Mouse (Mus musculus): Measurements from ENCODE around the gene Smok3b. TPM values are rescaled to one million over a fixed set of nuclear protein-coding genes. Genes with fewer than 3 reads are reported as not detected.
"Not testable (repeated sequence)": the region's sequence is repeated elsewhere in the genome, so short reads cannot be mapped to it uniquely, and the experiment has no call there.

Gene Smok3b
- polyA plus RNA-seq (2015; fragmentation: Nextera tagmentation; extraction: Ambion mirVana): not detected in 2 replicates

GRCm38 (mm10) chr5:138020961-138021479, at the start of gene Smok3b, which contains the start of gene Smok3a:
Smok3b (plus strand) TSS chr5:138021429.
Smok3a (plus strand) TSS chr5:138021261.
- ATAC-seq (replicated peaks; ENCODE audit: insufficient number of reproducible peaks, insufficient read depth, low FRiP score, low read depth); H3K9ac ChIP-seq: not testable (repeated sequence)
- WGBS: 86% methylated on average over 3 of the region's 7 CpGs

GRCm38 (mm10) chr5:137973161-137973560, 48.1 kb upstream of the Smok3b start:
- ATAC-seq (replicated peaks; ENCODE audit: insufficient number of reproducible peaks, insufficient read depth, low FRiP score, low read depth): no peak
- Histone ChIP-seq H3K36me3 (no peaks in the 10 kb centered on the region), H3K4me2 (no peak overlapping the region), H3K4me1 (replicated peaks) (no peaks in the 10 kb centered on the region), H3K9ac (no peak overlapping the region), H3K4me3 (no peak overlapping the region), H3K27ac (no peak overlapping the region), H3K27me3 (no peaks in the 10 kb centered on the region; the same call in 1 of the 2 replicates), H3K9me3 (replicated peaks) (no peaks in the 10 kb centered on the region)
- WGBS: 58% methylated on average over 2 of the region's 2 CpGs

More at GRCm38 (mm10) chr5:138020961-138021479, at the start of gene Smok3b, which contains the start of gene Smok3a:
- H3K9me3 ChIP-seq (replicated peaks); H3K4me3 ChIP-seq; H3K36me3 ChIP-seq; H3K4me1 ChIP-seq (replicated peaks); H3K27ac ChIP-seq; H3K27me3 ChIP-seq; H3K4me2 ChIP-seq: not testable (repeated sequence)

- Histone ChIP-seq H3K9ac (no peak overlapping the region), H3K4me1 (replicated peaks) (no peaks in the 10 kb centered on the region), H3K27me3 (no peaks in the 10 kb centered on the region; the same call in 1 of the 2 replicates), H3K36me3 (no peaks in the 10 kb centered on the region), H3K9me3 (replicated peaks) (no peaks in the 10 kb centered on the region), H3K4me3 (no peak overlapping the region), H3K27ac (no peak overlapping the region), H3K4me2 (no peak overlapping the region)
- no peak for ATAC-seq (replicated peaks; ENCODE audit: insufficient number of reproducible peaks, insufficient read depth, low FRiP score, low read depth)
- WGBS: 45% methylated on average over 3 of the region's 3 CpGs
Observed at GRCm38 (mm10) chr5:137973738-137974137, 47.5 kb upstream of the Smok3b start.

DNA sequence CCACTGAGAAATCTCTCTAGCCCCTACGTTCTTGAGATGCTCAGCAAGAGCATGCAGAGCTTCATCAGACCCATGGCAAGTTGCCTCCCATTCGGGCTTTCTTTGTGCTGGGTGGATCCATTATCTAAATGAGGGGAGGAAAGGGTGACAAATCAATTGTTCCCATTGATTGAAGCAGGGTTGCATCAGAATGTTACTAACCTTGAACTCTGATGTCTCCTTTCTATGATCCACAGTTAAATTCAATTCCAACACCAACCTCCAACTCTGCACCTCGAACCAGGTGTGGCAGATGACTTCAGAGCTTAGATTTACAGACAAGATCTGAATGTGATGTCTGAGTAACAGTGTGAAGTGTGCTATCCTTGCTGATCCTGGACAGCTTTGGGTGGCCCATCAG, 46.5 kb upstream of the Smok3b start:
- no peaks in the 10 kb centered on the region for H3K36me3 ChIP-seq
- WGBS: 59% methylated on average over 3 of the region's 3 CpGs
- ATAC-seq (replicated peaks; ENCODE audit: insufficient number of reproducible peaks, insufficient read depth, low FRiP score, low read depth): no peak

GRCm38 (mm10) chr5:137975434-137975833, 45.8 kb upstream of the Smok3b start:
- 38% methylated on average over 1 of the region's 1 CpGs for WGBS
- Histone ChIP-seq H3K4me3 (no peak overlapping the region), H3K27ac (no peak overlapping the region), H3K36me3 (no peaks in the 10 kb centered on the region), H3K4me2 (no peak overlapping the region), H3K27me3 (no peaks in the 10 kb centered on the region; the same call in 1 of the 2 replicates), H3K9ac (no peak overlapping the region), H3K9me3 (replicated peaks) (no peaks in the 10 kb centered on the region), H3K4me1 (replicated peaks) (no peaks in the 10 kb centered on the region)
- no peak for ATAC-seq (replicated peaks; ENCODE audit: insufficient number of reproducible peaks, insufficient read depth, low FRiP score, low read depth)

More for the DNA sequence above, 46.5 kb upstream of the Smok3b start:
- no peaks in the 10 kb centered on the region for H3K9me3 ChIP-seq (replicated peaks)
- no peaks in the 10 kb centered on the region; the same call in 1 of the 2 replicates for H3K27me3 ChIP-seq
- no peak overlapping the region for H3K9ac ChIP-seq
- H3K27ac ChIP-seq: no peak overlapping the region
- H3K4me2 ChIP-seq: no peak overlapping the region
- no peaks in the 10 kb centered on the region for H3K4me1 ChIP-seq (replicated peaks)
- H3K4me3 ChIP-seq: no peak overlapping the region

- WGBS: 35% methylated on average over 1 of the region's 1 CpGs
- Histone ChIP-seq H3K9me3 (replicated peaks) (no peaks in the 10 kb centered on the region), H3K36me3 (no peaks in the 10 kb centered on the region), H3K4me3 (no peak overlapping the region), H3K27ac (no peak overlapping the region), H3K27me3 (no peaks in the 10 kb centered on the region), H3K4me1 (replicated peaks) (no peaks in the 10 kb centered on the region), H3K9ac (no peak overlapping the region), H3K4me2 (no peak overlapping the region)
- no peak for ATAC-seq (replicated peaks; ENCODE audit: insufficient number of reproducible peaks, insufficient read depth, low FRiP score, low read depth)
Observed at GRCm38 (mm10) chr5:137977291-137977690, 43.9 kb upstream of the Smok3b start.

DNA sequence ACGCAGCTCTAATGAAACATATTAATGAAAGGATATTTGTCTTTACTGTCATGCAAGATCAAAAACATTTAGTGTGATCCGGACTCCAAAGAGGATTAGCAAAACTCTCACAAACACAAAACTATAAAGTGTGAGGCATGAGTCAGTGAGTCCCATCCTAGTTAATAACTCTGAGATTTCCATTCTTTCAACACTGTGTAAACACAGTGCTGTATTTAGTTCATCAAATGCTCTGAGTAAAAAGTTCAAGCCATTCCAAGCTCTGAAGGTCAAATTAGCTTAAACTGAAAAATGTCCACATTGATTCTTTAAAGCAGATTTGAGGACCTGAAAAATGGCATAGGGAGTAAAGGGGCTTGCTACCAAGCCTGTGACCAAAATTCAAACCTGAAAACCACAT, 42.1 kb upstream of the Smok3b start:
- Histone ChIP-seq H3K4me2 (no peak overlapping the region), H3K4me1 (replicated peaks) (no peaks in the 10 kb centered on the region), H3K27me3 (no peaks in the 10 kb centered on the region), H3K9me3 (replicated peaks) (no peaks in the 10 kb centered on the region), H3K9ac (no peak overlapping the region), H3K27ac (no peak overlapping the region), H3K4me3 (no peak overlapping the region), H3K36me3 (no peaks in the 10 kb centered on the region)
- ATAC-seq (replicated peaks; ENCODE audit: insufficient number of reproducible peaks, insufficient read depth, low FRiP score, low read depth): no peak
- 82% methylated on average over 2 of the region's 2 CpGs for WGBS

DNA sequence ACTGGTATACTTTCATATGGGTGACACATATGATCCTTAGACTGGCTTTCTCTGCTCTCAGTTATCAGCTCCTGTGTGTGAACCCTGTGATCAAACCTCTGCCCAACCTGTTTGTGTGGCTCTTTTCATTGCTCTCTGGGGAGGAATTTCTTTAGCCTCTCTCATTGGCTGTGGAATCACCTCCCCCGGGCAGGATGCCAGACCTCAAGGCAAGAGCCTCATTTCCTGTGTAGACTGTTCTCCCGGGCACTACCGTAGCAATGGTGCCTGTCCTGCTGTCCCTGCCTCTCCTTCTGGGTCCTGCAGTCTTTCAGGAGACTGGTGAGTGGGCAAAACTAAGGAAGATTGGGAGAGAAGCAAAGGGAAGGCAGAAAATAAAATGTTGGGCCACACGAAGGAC, 39.9 kb upstream of the Smok3b start, which contains the start of gene Azgp1:
Gene Azgp1 (plus strand): TSS at position 221 of the 400 bp plus-strand sequence.
- Histone ChIP-seq H3K27me3 (no peaks in the 10 kb centered on the region), H3K9ac (no peak within 1 kb of the TSS), H3K4me3 (no peak within 1 kb of the TSS), H3K4me1 (replicated peaks) (no peaks in the 10 kb centered on the region), H3K27ac (no peak within 1 kb of the TSS), H3K4me2 (no peak within 1 kb of the TSS), H3K36me3 (no peaks in the 10 kb centered on the region), H3K9me3 (replicated peaks) (no peaks in the 10 kb centered on the region)
- WGBS: 57% methylated on average over 4 of the region's 4 CpGs
- no peak for ATAC-seq (replicated peaks; ENCODE audit: insufficient number of reproducible peaks, insufficient read depth, low FRiP score, low read depth)

- Histone ChIP-seq H3K27me3 (no peaks in the 10 kb centered on the region), H3K4me3 (no peak overlapping the region), H3K9ac (no peak overlapping the region), H3K36me3 (no peaks in the 10 kb centered on the region), H3K9me3 (replicated peaks) (no peaks in the 10 kb centered on the region), H3K4me2 (no peak overlapping the region), H3K4me1 (replicated peaks) (no peaks in the 10 kb centered on the region), H3K27ac (no peak overlapping the region)
- WGBS: 80% methylated on average over 1 of the region's 1 CpGs
- no peak for ATAC-seq (replicated peaks; ENCODE audit: insufficient number of reproducible peaks, insufficient read depth, low FRiP score, low read depth)
Observed at GRCm38 (mm10) chr5:137986351-137986750, 34.9 kb upstream of the Smok3b start.

DNA sequence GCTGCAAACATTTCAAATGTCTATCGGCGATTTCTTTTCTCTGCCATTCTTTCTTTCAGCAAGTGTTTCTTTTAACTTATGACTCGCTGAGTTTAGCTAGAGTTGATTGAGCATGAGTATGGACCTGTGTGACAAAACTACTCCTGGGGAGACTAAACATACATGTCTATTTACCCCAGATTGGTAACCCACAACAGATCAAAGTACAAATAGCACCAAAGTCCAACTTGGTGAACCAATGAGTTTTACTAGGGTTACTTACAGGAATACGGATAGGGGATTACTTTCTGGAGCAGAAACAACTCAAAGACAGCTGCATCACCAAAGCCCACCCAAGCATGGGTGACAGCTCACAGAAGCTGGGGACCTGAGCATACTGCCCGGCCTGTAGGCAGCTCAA, 11.8 kb upstream of the Smok3b start:
- no peak overlapping the region for H3K4me3 ChIP-seq
- 84% methylated on average over 5 of the region's 5 CpGs for WGBS
- ATAC-seq (replicated peaks; ENCODE audit: insufficient number of reproducible peaks, insufficient read depth, low FRiP score, low read depth): no peak

GRCm38 (mm10) chr5:138012382-138012781, 8.8 kb upstream of the Smok3b start:
- H3K27me3 ChIP-seq: no peaks in the 10 kb centered on the region
- WGBS: 72% methylated on average over 5 of the region's 5 CpGs
- H3K4me3 ChIP-seq: no peak overlapping the region
- no peaks in the 10 kb centered on the region for H3K4me1 ChIP-seq (replicated peaks)
- no peaks in the 10 kb centered on the region for H3K36me3 ChIP-seq
- no peak overlapping the region for H3K9ac ChIP-seq
- H3K27ac ChIP-seq: no peak overlapping the region
- ATAC-seq (replicated peaks; ENCODE audit: insufficient number of reproducible peaks, insufficient read depth, low FRiP score, low read depth): no peak
- H3K9me3 ChIP-seq (replicated peaks): no peaks in the 10 kb centered on the region
- no peak overlapping the region for H3K4me2 ChIP-seq

More for the DNA sequence above, 11.8 kb upstream of the Smok3b start:
- no peak overlapping the region for H3K9ac ChIP-seq
- no peaks in the 10 kb centered on the region for H3K4me1 ChIP-seq (replicated peaks)
- H3K27ac ChIP-seq: no peak overlapping the region
- H3K4me2 ChIP-seq: no peak overlapping the region
- H3K36me3 ChIP-seq: no peaks in the 10 kb centered on the region
- H3K27me3 ChIP-seq: no peaks in the 10 kb centered on the region
- no peaks in the 10 kb centered on the region for H3K9me3 ChIP-seq (replicated peaks)

- Histone ChIP-seq H3K36me3 (no peaks in the 10 kb centered on the region), H3K9me3 (replicated peaks) (no peaks in the 10 kb centered on the region), H3K4me3 (no peak overlapping the region), H3K27me3 (no peaks in the 10 kb centered on the region), H3K4me2 (no peak overlapping the region), H3K27ac (no peak overlapping the region), H3K4me1 (replicated peaks) (no peaks in the 10 kb centered on the region), H3K9ac (no peak overlapping the region)
- ATAC-seq (replicated peaks; ENCODE audit: insufficient number of reproducible peaks, insufficient read depth, low FRiP score, low read depth): no peak
- WGBS: 86% methylated on average over 2 of the region's 2 CpGs
Observed at GRCm38 (mm10) chr5:138016530-138016929, 4.7 kb upstream of the Smok3b start.
